Mouse (Mus musculus): Measurements from ENCODE around the gene Ppp1ca. TPM values are rescaled to one million over a fixed set of nuclear protein-coding genes. Genes with fewer than 3 reads are reported as not detected.

The Ppp1ca gene
- polyA plus RNA-seq, 1 experiment from 2014 or later, result 744 TPM

DNA sequence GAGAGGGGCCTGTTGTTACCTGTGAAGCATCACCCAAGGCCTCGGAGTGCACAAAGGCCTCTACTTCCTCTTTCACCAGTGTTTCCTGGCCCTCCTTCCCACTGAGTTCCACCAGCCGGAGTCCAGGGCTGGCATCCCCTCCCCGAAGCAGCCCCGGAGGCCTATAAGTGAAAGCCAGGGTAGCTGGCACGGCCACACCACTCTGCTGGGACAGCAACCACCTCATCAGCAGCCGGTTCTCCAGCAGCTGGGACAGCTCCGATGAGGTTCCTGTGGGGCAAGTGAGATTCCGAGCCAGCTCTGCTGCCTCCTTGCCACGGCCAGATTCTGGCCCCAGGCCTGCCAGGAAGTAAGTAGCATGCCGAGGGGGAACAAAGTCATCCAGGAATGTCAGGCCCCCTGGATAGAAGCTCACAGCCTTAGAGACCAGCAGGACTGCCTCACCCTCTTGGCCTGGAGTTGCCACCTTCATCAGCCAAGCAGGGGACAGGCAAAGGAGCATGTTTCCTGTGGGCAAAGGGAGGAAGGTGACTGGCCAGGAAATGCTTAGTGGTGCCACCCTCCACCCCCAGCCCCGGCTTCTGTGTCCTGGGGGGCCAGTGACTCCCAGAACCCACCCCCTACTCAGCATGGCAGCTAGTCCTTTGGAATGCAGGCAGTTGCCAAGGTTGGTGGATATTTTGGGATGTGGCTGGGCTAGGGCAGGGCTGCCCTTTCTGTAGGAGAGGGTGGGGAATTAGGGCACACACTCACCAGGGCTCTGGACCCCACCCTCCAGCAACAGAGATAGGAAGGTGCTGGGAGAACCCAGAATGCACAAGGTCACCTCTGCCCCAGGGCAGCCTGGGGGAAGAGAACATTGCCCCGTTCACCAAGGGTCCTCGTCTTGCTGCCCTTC is 20.2 kb upstream of the Ppp1ca start:
- WGBS, result 44% methylated on average over 12 of the region's 13 CpGs
- Histone ChIP-seq H3K36me3 (ENCODE audit: control insufficient read depth, insufficient read depth, low read length) (no peaks in the 10 kb centered on the region), H3K9me3 (ENCODE audit: control insufficient read depth, low read length) (no peaks in the 10 kb centered on the region), H3K27me3 (replicated peaks; ENCODE audit: control insufficient read depth, insufficient read depth, low read length) (no peaks in the 10 kb centered on the region), H3K4me3 (ENCODE audit: low read depth, low read length) (no peak overlapping the region), H3K4me2 (ENCODE audit: low read depth, low read length) (no peak overlapping the region), H3K9ac (ENCODE audit: low read depth, low read length) (0 out of 2 replicates have a peak overlapping the region, but pooled peaks have one; percentile 15), H3K27ac (replicated peaks; ENCODE audit: low read depth, low read length) (no peak overlapping the region; the same call in 1 of the 2 replicates), H3K4me1 (ENCODE audit: control insufficient read depth, insufficient read depth, low read length) (peaks cover 16% of the 10 kb centered on the region)
- DNase-seq (ENCODE audit: low spot score) (no peak), ATAC-seq (ENCODE audit: low read depth) (no peak)

DNA sequence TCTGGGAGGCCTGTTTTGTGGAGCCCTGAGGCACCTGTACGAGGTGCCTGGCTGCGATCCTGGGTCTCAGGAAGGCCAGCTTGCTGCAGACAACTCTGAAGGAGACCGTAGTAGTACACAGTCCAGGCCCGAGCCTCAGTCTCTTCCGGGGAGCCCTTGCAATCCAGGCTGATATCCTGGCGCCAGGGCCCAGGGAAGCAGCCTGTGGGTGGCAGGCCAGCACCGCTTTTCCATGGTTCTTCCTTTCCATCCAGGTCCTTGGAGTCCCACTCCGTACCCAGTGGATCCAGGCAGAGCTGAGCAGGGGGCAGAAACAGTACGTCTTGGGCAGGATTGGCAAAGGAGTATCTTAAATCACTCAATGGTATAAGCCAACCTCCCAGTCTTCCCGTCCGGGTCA is 18.9 kb upstream of the Ppp1ca start:
- H3K9ac ChIP-seq (ENCODE audit: low read depth, low read length), result peak overlapping the region; percentile 25; the same call in 1 of the 2 replicates
- ATAC-seq (ENCODE audit: low read depth), result no peak
- H3K9me3 ChIP-seq (ENCODE audit: control insufficient read depth, low read length), result no peaks in the 10 kb centered on the region
- WGBS, result 56% methylated on average over 7 of the region's 11 CpGs
- H3K4me2 ChIP-seq (ENCODE audit: low read depth, low read length), result no peak overlapping the region
- H3K27ac ChIP-seq (replicated peaks; ENCODE audit: low read depth, low read length), result no peak overlapping the region
- DNase-seq (ENCODE audit: low spot score), result no peak
- H3K27me3 ChIP-seq (replicated peaks; ENCODE audit: control insufficient read depth, insufficient read depth, low read length), result no peaks in the 10 kb centered on the region
- H3K4me1 ChIP-seq (ENCODE audit: control insufficient read depth, insufficient read depth, low read length), result peaks cover 16% of the 10 kb centered on the region
- no peak overlapping the region for H3K4me3 ChIP-seq (ENCODE audit: low read depth, low read length)
- H3K36me3 ChIP-seq (ENCODE audit: control insufficient read depth, insufficient read depth, low read length), result no peaks in the 10 kb centered on the region

DNA sequence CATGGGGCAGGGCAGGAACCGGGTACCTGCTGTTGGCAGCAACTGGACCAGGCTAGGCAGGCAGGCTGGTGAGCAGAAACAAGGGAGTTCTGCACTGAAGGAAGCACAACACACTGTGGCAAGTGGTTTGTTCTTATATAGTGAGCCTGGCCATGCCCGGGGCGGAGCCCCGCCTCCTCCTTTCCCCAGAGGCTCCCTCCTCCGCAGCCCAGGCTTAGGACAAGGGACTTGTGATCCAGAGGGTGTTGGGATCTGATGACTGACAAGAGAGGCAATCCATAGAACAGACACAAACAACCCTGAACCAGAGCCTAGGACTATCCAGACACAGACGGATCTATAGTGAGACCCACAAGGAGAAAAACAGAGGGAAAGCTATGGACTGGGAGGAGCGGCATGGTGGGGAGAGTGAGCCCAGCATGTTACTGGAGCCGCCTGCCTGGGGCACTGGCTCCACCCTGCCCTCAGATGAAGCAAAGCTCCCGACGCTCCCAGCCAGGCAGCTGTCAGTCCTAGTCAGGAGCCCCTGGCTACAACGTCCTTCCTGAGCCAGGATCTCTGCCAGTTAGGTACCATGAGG is 16.4 kb upstream of the Ppp1ca start, which contains the start of gene Carns1:
Gene Carns1, minus strand, starts transcription at position 112 of the 580 bp plus-strand sequence.
- DNase-seq (ENCODE audit: low spot score) (peak; percentile 53), ATAC-seq (ENCODE audit: low read depth) (peak; percentile 69)
- H3K9ac ChIP-seq (ENCODE audit: low read depth, low read length), result peak within 1 kb of the TSS; percentile 5; the same call in 1 of the 2 replicates
- no peaks in the 10 kb centered on the region for H3K9me3 ChIP-seq (ENCODE audit: control insufficient read depth, low read length)
- H3K27ac ChIP-seq (replicated peaks; ENCODE audit: low read depth, low read length), result no peak within 1 kb of the TSS
- H3K4me1 ChIP-seq (ENCODE audit: control insufficient read depth, insufficient read depth, low read length), result peaks cover 8% of the 10 kb centered on the region; the same call in 1 of the 2 replicates
- H3K4me3 ChIP-seq (ENCODE audit: low read depth, low read length), result no peak within 1 kb of the TSS
- H3K36me3 ChIP-seq (ENCODE audit: control insufficient read depth, insufficient read depth, low read length), result no peaks in the 10 kb centered on the region
- WGBS, result 3% methylated on average over 10 of the region's 11 CpGs
- H3K27me3 ChIP-seq (replicated peaks; ENCODE audit: control insufficient read depth, insufficient read depth, low read length), result no peaks in the 10 kb centered on the region
- H3K4me2 ChIP-seq (ENCODE audit: low read depth, low read length), result peak within 1 kb of the TSS; percentile 42

DNA sequence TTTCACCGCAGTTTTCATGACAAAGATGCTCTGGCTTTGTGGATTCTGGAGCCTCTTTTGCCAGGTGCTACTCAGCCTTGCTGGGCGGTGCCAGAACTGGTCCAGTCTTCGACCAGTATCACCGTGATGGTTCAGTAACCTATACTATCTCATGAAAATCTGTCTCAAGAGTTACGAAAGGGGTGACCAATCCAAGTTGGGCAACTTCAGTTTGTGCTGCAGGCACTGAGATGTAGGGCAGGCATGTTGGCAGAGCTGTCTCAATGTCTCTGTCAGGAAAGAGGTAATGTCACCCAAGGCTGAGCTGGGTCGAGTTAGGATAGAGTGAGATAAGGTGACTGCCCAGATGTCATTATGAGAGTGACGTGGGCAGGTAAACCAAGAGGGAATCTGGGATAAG is 11.5 kb upstream of the Ppp1ca start:
- H3K9ac ChIP-seq (ENCODE audit: low read depth, low read length), result no peak overlapping the region
- H3K27ac ChIP-seq (replicated peaks; ENCODE audit: low read depth, low read length), result no peak overlapping the region
- no peaks in the 10 kb centered on the region for H3K27me3 ChIP-seq (replicated peaks; ENCODE audit: control insufficient read depth, insufficient read depth, low read length)
- no peaks in the 10 kb centered on the region for H3K36me3 ChIP-seq (ENCODE audit: control insufficient read depth, insufficient read depth, low read length)
- peaks cover 8% of the 10 kb centered on the region; the same call in 1 of the 2 replicates for H3K4me1 ChIP-seq (ENCODE audit: control insufficient read depth, insufficient read depth, low read length)
- no peaks in the 10 kb centered on the region for H3K9me3 ChIP-seq (ENCODE audit: control insufficient read depth, low read length)
- 87% methylated on average over 7 of the region's 7 CpGs for WGBS
- ATAC-seq (ENCODE audit: low read depth) (no peak), DNase-seq (ENCODE audit: low spot score) (no peak)
- no peak overlapping the region for H3K4me2 ChIP-seq (ENCODE audit: low read depth, low read length)
- H3K4me3 ChIP-seq (ENCODE audit: low read depth, low read length), result no peak overlapping the region

DNA sequence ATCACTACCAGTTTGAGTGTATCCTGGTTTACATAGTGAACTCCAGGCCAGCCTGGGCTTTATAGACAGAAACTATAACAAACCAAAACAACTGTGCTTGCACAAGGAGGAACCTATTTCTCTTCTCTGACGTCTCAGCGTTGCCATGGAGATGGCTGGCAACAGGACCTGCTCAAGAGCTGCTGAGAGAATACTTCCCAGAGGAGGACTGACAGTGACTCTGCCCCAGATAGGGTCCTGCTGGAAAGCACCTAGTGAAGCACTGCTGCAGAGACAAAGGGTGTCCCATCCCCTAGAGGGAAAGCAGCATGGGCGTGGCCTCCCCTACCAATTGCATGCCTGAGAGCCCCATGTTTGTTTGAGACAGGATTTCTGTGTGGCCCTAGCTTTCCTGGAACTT is 10.0 kb upstream of the Ppp1ca start:
- DNase-seq (ENCODE audit: low spot score), result peak; percentile 76
- WGBS, result 54% methylated on average over 3 of the region's 3 CpGs
- H3K9me3 ChIP-seq (ENCODE audit: control insufficient read depth, low read length), result no peaks in the 10 kb centered on the region

DNA sequence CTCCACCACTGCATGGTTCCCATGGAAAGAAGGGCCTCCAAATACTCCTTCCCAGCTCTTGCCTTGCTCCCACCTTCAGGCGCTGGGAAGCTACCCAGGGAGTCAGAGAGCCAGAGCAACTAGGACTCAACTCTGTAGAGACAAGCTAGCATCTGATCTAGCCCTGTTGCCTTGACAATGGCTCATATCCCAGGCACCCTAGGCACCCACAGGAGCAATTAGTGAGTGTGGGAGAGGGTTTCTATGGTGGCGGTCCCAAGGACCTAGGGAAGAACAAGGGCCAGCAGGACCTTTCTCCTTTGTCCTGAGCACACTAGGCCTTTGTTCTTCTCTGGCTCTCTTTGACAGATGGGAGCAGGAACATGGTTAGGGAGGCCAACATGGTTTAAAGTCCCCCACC is 8.2 kb upstream of the Ppp1ca start:
- H3K4me1 ChIP-seq (ENCODE audit: control insufficient read depth, insufficient read depth, low read length), result peaks cover 10% of the 10 kb centered on the region; the same call in 1 of the 2 replicates
- no peak overlapping the region for H3K4me3 ChIP-seq (ENCODE audit: low read depth, low read length)
- no peaks in the 10 kb centered on the region for H3K27me3 ChIP-seq (replicated peaks; ENCODE audit: control insufficient read depth, insufficient read depth, low read length)
- H3K4me2 ChIP-seq (ENCODE audit: low read depth, low read length), result no peak overlapping the region
- no peak overlapping the region for H3K27ac ChIP-seq (replicated peaks; ENCODE audit: low read depth, low read length)
- WGBS, result 62% methylated on average over 2 of the region's 2 CpGs
- H3K9me3 ChIP-seq (ENCODE audit: control insufficient read depth, low read length), result no peaks in the 10 kb centered on the region
- H3K9ac ChIP-seq (ENCODE audit: low read depth, low read length), result no peak overlapping the region
- DNase-seq (ENCODE audit: low spot score) (no peak), ATAC-seq (ENCODE audit: low read depth) (peak; percentile 59; the same call in 1 of the 2 replicates)
- no peaks in the 10 kb centered on the region for H3K36me3 ChIP-seq (ENCODE audit: control insufficient read depth, insufficient read depth, low read length)

More for the DNA sequence above, 10.0 kb upstream of the Ppp1ca start:
- H3K4me1 ChIP-seq (ENCODE audit: control insufficient read depth, insufficient read depth, low read length), result peaks cover 10% of the 10 kb centered on the region; the same call in 1 of the 2 replicates
- no peak overlapping the region for H3K27ac ChIP-seq (replicated peaks; ENCODE audit: low read depth, low read length)
- no peak overlapping the region for H3K4me3 ChIP-seq (ENCODE audit: low read depth, low read length)
- ATAC-seq (ENCODE audit: low read depth), result peak; percentile 58; the same call in 1 of the 2 replicates
- H3K4me2 ChIP-seq (ENCODE audit: low read depth, low read length), result no peak overlapping the region
- no peaks in the 10 kb centered on the region for H3K27me3 ChIP-seq (replicated peaks; ENCODE audit: control insufficient read depth, insufficient read depth, low read length)
- H3K9ac ChIP-seq (ENCODE audit: low read depth, low read length), result no peak overlapping the region
- H3K36me3 ChIP-seq (ENCODE audit: control insufficient read depth, insufficient read depth, low read length), result no peaks in the 10 kb centered on the region

DNA sequence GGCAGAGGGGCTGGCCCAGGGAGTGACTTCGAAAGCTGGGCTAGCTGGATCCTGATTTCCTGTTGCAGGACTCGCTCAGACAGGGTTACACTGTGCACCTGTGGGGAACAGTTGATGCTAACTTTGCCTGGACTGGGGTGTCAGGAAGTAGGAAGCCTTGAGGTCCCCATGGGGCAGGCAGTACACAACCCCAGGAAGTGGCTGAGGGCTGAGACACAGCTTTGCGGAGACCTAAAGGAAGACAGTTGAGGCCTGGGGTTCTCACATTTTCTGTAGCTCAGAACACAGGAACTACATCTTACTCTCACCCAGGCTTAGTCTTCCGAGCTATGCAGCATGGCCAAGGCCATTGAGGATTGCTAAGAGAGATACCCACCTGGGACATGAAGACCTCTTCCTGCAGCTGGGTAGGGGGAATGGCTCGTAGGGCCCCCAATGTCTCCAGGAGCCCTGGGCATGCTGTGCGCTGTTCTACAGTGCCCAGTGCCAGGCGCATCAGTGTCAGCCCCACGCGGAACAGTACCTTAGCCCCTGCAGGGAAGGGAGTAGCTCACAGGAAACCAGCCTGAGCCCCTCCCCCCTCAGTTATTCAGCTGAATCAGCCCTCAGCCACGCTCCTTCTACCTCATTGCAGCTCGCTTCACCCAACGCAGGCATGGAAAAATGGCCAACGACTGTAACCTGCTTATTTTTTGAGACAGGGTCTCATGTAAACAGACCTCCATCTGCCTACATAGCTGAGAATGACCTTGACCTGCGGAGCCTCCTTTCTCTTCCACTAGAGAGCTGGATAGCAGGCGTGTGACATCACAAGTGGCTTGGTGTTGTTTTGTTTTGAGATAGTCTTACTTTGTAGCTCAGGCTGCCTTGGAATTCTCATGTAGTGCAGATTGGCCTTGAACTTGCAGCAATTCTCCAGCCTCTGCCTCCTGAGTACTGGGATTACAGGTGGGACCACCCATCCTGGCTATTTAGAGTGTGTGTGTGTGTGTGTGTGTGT is 6.6 kb upstream of the Ppp1ca start:
- H3K27ac ChIP-seq (replicated peaks; ENCODE audit: low read depth, low read length), result no peak overlapping the region; the same call in 1 of the 2 replicates
- WGBS, result 46% methylated on average over 15 of the region's 15 CpGs

DNA sequence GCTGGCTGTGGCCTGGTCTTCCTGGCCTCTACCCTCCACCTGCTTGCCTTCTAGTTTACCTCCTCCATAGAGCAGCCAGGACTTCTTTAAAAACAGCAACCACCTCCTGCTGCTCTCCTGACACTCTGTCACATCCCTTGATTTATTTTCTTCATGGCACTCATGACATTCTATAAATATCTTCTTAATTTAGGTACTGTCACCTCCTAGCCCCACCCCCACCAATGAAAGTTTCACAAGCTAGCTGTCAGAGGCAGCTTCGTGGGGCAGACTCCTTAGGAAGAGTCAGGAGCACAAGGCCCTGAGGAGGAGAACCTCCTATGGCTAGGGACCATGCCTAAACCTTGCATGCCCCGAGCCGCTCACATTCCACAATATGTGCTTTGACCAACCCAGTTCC is 4.6 kb upstream of the Ppp1ca start:
- ATAC-seq (ENCODE audit: low read depth), result no peak
- Histone ChIP-seq H3K27me3 (replicated peaks; ENCODE audit: control insufficient read depth, insufficient read depth, low read length) (no peaks in the 10 kb centered on the region), H3K9ac (ENCODE audit: low read depth, low read length) (no peak overlapping the region), H3K9me3 (ENCODE audit: control insufficient read depth, low read length) (no peaks in the 10 kb centered on the region), H3K4me2 (ENCODE audit: low read depth, low read length) (no peak overlapping the region), H3K4me1 (ENCODE audit: control insufficient read depth, insufficient read depth, low read length) (peaks cover 16% of the 10 kb centered on the region), H3K27ac (replicated peaks; ENCODE audit: low read depth, low read length) (no peak overlapping the region), H3K36me3 (ENCODE audit: control insufficient read depth, insufficient read depth, low read length) (no peaks in the 10 kb centered on the region), H3K4me3 (ENCODE audit: low read depth, low read length) (no peak overlapping the region)
- no peak for DNase-seq (ENCODE audit: low spot score)
- WGBS, result 64% methylated on average over 3 of the region's 3 CpGs

More for the DNA sequence above, 6.6 kb upstream of the Ppp1ca start:
- ATAC-seq (ENCODE audit: low read depth) (no peak), DNase-seq (ENCODE audit: low spot score) (no peak)
- Histone ChIP-seq H3K9ac (ENCODE audit: low read depth, low read length) (no peak overlapping the region), H3K4me3 (ENCODE audit: low read depth, low read length) (no peak overlapping the region), H3K9me3 (ENCODE audit: control insufficient read depth, low read length) (no peaks in the 10 kb centered on the region), H3K27me3 (replicated peaks; ENCODE audit: control insufficient read depth, insufficient read depth, low read length) (no peaks in the 10 kb centered on the region), H3K4me2 (ENCODE audit: low read depth, low read length) (no peak overlapping the region), H3K36me3 (ENCODE audit: control insufficient read depth, insufficient read depth, low read length) (no peaks in the 10 kb centered on the region), H3K4me1 (ENCODE audit: control insufficient read depth, insufficient read depth, low read length) (peaks cover 10% of the 10 kb centered on the region; the same call in 1 of the 2 replicates)

Data from embryonic facial prominence, embryonic 14.5 days (tissue).